Mouse (Mus musculus) frontal cortex, adult (tissue): ENCODE results near the gene Rnf208.

ENCODE experiments used
- ATAC-seq: cut with Nextera tagmentation; 2 replicates; pipeline ENCODE4 v1.9.2; 2017; ENCODE audit warnings: mild to moderate bottlenecking, moderate library complexity, mixed read lengths; ENCODE audit not compliant: low TSS enrichment

Gene Rnf208

GRCm38 (mm10) chr2:25278928-25279882 lies 37.1 kb downstream of the Rnf208 start:
- peak; percentile 62; the same call in 1 of the 2 replicates for ATAC-seq

GRCm38 (mm10) chr2:25285551-25285950 lies 43.5 kb downstream of the Rnf208 start:
- ATAC-seq = no peak

GRCm38 (mm10) chr2:25286314-25286713 lies 44.3 kb downstream of the Rnf208 start:
- no peak for ATAC-seq

DNA sequence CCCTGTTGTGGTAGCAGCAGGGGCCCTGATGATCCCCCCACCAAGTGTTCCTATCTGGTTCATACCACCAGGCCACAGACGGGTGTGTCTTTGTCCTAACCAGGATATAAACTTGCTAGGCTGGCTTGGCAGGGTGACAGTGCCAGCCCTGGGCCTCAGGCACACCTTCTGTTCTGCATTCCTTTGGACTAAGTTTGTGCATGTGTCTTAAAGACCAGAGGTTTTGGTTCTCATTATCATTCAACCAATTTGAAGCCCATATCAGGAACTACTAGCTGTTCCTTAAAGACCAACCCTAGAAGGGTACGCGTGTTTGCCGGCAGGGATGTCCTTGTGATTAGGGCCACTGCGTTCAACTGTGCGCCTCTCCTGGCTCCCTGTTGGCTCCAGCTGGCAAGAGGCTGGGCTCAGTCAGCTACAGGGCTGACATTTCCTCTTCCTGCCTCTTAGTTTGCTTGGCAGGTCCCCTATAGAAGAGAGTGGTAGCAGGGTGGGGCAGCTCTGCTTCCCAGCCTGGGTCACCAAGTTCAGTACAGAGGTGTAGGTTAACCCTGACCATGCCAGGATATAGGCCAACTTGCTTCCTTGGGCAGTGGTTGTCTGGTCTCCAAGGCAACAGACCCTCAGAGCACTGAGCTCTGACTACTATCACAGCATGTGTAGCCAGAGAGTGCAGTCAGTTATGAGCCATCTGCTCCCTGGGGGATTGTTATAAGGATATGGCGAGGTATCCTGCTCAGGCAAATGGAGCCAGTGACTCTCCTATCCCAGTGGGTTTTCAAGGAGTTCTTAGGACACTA lies 45.0 kb downstream of the Rnf208 start:
- no peak for ATAC-seq

- no peak for ATAC-seq
Observed at GRCm38 (mm10) chr2:25287927-25288649, 46.0 kb downstream of the Rnf208 start, which contains the start of gene Tmem210. Gene Tmem210, plus strand, starts transcription at chr2:25288145.

DNA sequence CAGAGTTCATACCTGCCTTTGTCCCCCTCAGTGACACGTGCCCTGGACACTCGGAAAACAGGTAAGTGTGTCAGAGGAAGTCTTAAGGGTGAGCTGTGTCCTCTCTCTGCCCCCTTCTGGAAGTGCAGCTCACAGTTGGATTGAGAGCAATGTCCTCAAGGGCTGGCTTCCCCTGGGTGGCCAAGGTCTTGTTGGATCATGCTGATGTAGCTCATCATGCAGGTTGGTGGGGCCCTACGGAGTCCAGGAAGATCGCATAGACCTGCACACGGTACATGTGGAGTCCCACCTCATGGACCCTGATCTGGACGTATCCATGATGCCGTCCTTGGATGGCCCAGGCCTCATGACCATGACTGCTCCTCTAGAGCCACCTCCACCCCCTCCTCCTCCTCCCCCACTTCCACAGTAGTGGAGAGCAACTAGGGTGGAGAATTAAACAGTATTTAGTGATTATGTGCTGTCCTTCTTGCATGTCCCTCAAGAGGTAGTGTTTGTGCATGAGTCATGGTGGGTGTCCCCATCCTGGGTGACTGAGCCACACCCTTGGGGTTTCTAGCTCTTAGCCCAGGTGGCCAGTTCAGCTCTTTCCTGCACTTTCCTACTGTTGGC lies 46.8 kb downstream of the Rnf208 start:
- ATAC-seq = no peak

DNA sequence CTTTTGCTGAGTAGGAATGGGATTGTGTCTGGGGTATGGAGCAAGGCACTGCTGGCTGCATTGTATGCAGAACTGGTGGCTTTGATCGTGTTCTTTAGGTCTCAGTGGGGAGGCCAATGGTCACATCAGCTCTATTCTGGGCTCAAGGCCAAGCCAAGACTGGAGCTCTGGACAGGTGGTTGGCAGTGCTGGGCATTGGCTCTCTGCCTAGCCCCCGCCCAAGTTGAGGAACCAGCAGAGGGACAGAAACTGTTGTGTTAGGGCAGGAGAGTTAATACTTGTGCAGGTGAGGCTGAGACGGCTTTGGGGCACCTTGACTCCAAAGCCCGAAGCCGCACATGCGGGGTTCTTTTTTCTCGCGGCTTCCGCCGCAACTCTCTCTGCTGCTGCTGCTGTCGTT lies 47.6 kb downstream of the Rnf208 start, which contains the start of gene Lrrc26:
Gene Lrrc26, plus strand, starts transcription at position 265 of the 400 bp plus-strand sequence.
- no peak for ATAC-seq

GRCm38 (mm10) chr2:25290101-25290815 lies 48.2 kb downstream of the Rnf208 start:
- peak; percentile 15; the same call in 1 of the 2 replicates for ATAC-seq

DNA sequence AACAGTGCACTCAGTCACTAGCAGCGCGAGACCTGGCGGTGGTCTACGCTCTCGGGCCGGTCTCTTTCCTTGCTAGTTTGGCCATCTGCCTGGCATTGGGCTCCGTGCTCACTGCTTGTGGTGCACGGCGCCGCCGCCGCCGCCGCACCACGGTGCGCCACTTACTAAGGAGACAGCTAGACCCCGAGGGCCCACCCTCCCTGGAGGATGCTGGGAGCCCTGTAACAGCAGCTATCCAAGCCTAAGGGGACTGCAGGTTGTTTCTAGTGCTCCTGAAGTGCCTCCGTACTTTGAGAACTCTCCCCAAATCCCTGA lies 48.7 kb downstream of the Rnf208 start:
- ATAC-seq = no peak

DNA sequence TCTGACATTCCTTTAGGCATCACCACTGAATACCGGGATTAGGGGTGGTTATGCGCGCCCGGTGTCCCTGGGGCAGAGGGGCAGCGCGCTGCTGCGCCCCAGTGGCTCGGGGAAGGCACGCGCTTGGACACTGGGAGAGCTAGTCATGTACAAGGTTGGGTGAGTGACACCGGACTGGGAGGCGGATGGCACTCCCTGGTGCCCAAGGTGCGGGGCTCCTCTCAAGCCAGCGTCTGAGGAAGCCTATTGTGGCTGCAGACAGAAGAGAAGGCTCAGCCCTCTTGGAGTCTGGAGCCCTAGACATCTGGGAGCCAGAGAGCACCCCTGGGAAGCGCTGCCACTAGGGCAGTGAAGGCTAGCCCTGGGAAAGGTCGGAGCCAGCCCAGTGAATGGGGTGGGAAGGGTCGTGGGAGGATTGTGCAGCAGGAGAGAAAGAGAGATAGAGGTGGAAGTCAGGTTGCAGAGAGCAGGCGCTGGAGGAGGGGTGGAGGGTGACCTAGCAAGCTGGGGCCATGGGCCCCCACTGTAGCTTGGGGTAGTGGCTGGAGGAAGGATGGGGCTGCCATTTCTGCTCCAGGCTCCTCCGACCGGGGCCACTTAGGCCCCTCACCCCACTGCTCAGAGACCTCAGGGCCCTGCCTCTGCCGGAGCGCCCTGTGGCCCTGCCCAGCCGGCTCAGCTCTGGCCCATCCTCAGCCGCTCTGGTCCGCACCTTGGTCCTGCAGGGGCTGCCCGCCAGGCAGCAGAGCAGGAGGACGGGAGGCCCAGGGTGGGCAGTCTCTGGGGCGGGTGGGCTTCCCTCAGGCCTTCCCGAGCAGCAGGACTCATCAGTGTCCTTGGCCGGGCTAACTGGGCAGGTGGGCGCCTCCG lies 49.4 kb downstream of the Rnf208 start:
- no peak for ATAC-seq

GRCm38 (mm10) chr2:25292054-25292544 lies 50.0 kb downstream of the Rnf208 start:
- no peak for ATAC-seq

DNA sequence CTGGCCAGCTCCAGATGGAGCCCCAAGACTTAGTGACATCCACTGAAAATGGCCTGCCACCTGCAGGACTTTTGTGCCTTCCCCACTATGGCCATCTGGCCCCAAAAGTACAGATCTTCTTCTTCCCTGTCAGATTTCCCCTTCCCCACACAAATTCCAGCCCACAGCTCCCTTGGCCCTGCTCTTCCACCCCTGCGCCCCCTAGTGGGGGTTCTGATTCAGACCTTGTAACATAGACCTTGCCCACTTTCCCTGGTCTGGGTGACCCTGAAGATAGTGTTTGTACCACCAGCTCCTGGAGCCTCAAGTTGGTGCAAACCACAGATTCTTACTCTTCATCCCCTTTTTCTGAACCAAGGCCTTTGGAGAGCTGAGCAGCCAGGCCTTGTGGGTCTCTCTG lies 50.8 kb downstream of the Rnf208 start:
- ATAC-seq = no peak

GRCm38 (mm10) chr2:25293706-25294105 lies 51.7 kb downstream of the Rnf208 start:
- no peak for ATAC-seq
